Mouse (Mus musculus) heart, postnatal 0 days (tissue): ENCODE measurements at regions not wholly inside any gene's neighbourhood (a gene's known extent, or its start where the extent isn't known, plus 50 kb on each side); places are given as distances from the start of the nearest gene placed in this dataset.

Experiments used
- CTCF ChIP-seq: IDR thresholded peaks from 2 replicates; pipeline ENCODE4 v1.5.1; 2016; ENCODE audit warnings: antibody characterized with exemption, control low read depth, low read depth
- EP300 ChIP-seq: IDR thresholded peaks from 2 replicates; pipeline ENCODE4 v1.6.1; 2016; ENCODE audit warnings: antibody characterized with exemption, low read depth

GRCm38 (mm10) chr16:19064397-19064796, 187.6 kb downstream of the Hira start:
- TF ChIP-seq CTCF = no peak
- no peak for TF ChIP-seq EP300
